Mouse (Mus musculus) spleen, adult 2 months (tissue): ENCODE results near the gene Dck. TPM values are rescaled to one million over a fixed set of nuclear protein-coding genes. Genes with fewer than 3 reads are reported as not detected.
A peak's percentile ranks its signal among the peaks of the same experiment; 100 is the strongest.

Experiments used
- DNase-seq, 2 experiments: peaks; one replicate each; pipeline versions ENCODE4 v3.0.0 to v3.0.0-alpha.2; 2012 to 2021; ENCODE audit warnings: low spot score in 2 of 2, low read depth in 1 of 2
- H3K27ac ChIP-seq: fragments of 200-500 bp; 2 replicates; pipeline ENCODE4 v1.5.1; 2012; ENCODE audit warnings: low read length, inconsistent platforms; ENCODE audit not compliant: insufficient read depth
- H3K27me3 ChIP-seq: fragments of 200-500 bp; 2 replicates; pipeline ENCODE4 v1.6.1; 2012; ENCODE audit warnings: mild to moderate bottlenecking, moderate library complexity, low read length, inconsistent platforms; ENCODE audit not compliant: control insufficient read depth, insufficient read depth
- H3K36me3 ChIP-seq: fragments of 200-500 bp; 2 replicates; pipeline ENCODE4 v1.6.1; 2012; ENCODE audit warnings: mild to moderate bottlenecking, low read length, inconsistent platforms; ENCODE audit not compliant: control insufficient read depth, insufficient read depth
- H3K4me1 ChIP-seq: fragments of 200-500 bp; 2 replicates; pipeline ENCODE4 v1.6.1; 2011; ENCODE audit warnings: inconsistent platforms; ENCODE audit not compliant: control insufficient read depth, insufficient read depth, insufficient read length
- H3K4me3 ChIP-seq: fragments of 200-500 bp; 2 replicates; pipeline ENCODE4 v1.5.1; 2011; ENCODE audit warnings: mild to moderate bottlenecking, inconsistent platforms; ENCODE audit not compliant: insufficient read depth, insufficient read length; ENCODE audit errors: extremely low read depth
- CTCF ChIP-seq: fragments of 200-500 bp; IDR thresholded peaks from 2 replicates; pipeline ENCODE4 v1.5.1; 2011; ENCODE audit warnings: mild to moderate bottlenecking, inconsistent platforms; ENCODE audit not compliant: insufficient read depth, insufficient read length, insufficient replicate concordance; ENCODE audit errors: extremely low read depth
- POLR2A ChIP-seq: fragments of 200-500 bp; IDR thresholded peaks from 2 replicates; pipeline ENCODE4 v1.6.1; 2011; ENCODE audit warnings: low read depth, low read length, inconsistent platforms
- WGBS: fragments of 180-500 bp; shearing (Covaris S2); methylation state at CpG from one replicate; pipeline ENCODE4 v1.1.7; 2018; 5-methylcytosine and 5-hydroxymethylcytosine counted together
- polyA plus RNA-seq: library from polyadenylated mRNA; depleted of rRNA; stranded (reverse); fragments of >200 nt; gene quantifications from 2 replicates; pipeline ENCODE4 v1.2.3, GENCODE M21; 2012

The Dck gene
- polyA plus RNA-seq, 1 experiment = 6.7 TPM

DNA sequence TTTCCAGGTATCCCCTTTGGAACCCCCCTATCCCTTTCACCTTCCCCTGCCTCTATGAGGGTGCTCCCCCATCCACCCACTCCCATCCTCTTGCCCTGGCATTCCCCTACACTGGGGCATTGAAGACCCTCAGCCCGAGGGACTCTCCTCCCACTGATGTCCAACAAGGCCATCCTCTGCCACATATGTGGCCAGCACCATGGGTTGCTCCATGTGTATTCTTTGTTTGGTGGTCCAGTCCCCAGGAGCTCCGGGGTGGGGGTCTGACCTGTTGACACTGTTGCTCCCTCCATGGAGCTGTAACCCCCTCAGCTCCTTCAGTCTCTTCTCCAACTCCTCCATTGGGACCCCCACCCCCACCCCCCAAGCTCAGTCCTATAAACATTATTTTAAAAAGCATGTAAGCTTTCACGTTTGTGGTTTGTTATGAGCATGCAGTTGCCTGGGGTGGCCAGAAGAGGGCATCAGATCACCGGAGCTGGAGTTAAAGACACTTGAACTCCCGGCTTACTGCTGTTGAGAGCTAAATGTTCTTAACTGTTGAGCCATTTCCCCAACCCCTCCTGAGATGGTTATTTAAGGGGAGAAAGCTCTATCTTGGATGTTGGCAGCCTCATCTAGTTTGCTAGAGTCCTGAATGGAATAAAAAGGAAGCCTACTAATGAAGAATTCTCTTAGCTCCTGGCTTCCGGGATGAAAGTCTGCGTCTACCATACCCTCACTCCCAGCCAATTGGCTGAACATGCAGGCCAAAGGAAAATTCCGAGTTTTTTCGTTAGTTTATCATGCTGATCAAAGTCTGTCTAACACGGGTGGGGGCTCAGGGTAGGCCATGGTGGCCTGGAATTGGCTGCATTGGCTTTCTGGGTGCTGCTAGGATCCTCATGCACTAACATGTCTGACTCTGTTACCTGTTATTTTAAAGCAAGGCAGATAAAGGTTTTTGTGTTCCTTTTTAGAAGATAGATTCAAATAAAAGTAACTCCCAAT, 26.8 kb downstream of the Dck start:
- no peaks in the 10 kb centered on the region for H3K36me3 ChIP-seq
- WGBS = 41% methylated on average over 10 of the region's 10 CpGs
- H3K27ac ChIP-seq = no peak overlapping the region
- no peaks in the 10 kb centered on the region for H3K4me1 ChIP-seq
- DNase-seq = peak; percentile 5 to 21
- no peaks in the 10 kb centered on the region for H3K27me3 ChIP-seq
- H3K4me3 ChIP-seq = no peak overlapping the region
- TF ChIP-seq CTCF (peak; percentile 69; the same call in 1 of the 2 replicates), POLR2A (no peak)

DNA sequence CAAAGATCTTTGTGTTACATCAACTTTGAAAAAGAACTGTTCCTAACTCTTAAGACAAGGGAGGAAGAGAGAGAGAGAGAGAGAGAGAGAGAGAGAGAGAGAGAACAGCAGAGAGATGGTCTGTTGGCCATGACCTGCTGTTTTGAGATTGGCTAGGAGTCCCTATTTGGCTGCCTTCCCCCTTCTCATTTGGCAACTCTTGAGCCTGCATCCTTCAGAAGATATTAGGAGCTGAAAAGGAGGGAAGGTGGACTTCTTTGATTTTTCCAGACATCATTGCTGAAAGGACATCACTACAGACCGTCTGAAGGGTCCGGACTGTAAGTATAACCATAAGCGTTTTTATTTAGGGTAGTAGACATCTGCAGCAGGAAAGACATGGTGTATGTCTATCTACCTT, 28.9 kb downstream of the Dck start:
- no peaks in the 10 kb centered on the region for H3K27me3 ChIP-seq
- H3K4me3 ChIP-seq = no peak overlapping the region
- DNase-seq = no peak
- no peaks in the 10 kb centered on the region for H3K36me3 ChIP-seq
- no peaks in the 10 kb centered on the region for H3K4me1 ChIP-seq
- H3K27ac ChIP-seq = no peak overlapping the region
- WGBS = 86% methylated on average over 3 of the region's 3 CpGs
- TF ChIP-seq CTCF = no peak
- TF ChIP-seq POLR2A = no peak

DNA sequence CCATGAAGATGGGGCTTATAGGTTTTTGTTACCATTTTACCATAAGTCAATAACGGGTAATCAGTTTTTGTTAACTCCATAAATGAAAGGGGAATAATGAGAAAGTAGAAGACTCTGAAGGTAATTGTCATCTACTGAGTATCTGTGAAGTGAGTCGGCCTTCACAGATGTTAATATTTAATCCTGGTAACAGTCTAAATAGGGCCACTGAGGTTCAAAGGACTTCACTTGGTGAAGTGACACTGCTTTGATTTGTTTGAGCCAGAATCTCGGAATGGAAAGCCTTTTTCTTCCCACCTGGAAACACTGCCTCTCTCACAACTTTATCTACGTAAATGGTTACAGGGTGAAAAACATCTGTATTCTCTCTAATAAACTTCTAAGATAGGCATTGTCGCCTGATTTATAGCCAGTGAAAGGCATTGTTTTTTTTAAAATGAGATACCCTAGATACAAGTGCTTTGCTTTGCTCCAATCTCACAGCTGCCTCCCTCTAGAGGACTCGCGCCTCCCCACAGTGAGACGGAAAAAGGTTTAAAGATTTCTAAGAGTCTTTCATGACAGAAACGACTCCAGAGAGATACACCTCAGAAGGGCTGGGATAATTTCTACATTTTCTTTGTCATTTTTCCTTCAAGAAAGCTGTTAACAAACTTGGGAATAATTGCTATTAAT, 31.3 kb downstream of the Dck start:
- Histone ChIP-seq H3K4me3 (no peak overlapping the region), H3K36me3 (no peaks in the 10 kb centered on the region), H3K4me1 (no peaks in the 10 kb centered on the region), H3K27me3 (no peaks in the 10 kb centered on the region), H3K27ac (no peak overlapping the region)
- TF ChIP-seq POLR2A (no peak), CTCF (no peak)
- 77% methylated on average over 9 of the region's 9 CpGs for WGBS
- DNase-seq = no peak

DNA sequence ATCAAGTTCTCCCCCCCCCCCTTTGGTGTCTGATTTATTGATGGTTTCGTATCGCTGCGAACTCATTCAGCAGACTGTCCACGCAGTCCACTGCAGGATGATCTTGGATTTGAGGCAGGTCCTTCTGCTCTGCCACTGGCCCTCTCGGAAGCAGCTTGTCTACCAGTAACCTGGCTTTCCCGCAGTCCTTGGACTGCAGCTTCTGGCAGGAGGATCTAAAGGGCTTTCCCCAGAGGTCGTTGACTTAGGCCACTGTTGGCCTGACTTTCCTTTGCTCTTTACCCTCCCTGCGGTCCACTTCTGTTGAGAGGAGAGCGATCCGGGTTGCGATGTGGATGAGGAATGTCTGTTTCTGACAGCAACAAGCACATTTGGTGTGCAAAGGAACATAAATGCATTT, 31.8 kb downstream of the Dck start:
- WGBS = 87% methylated on average over 11 of the region's 11 CpGs
- Histone ChIP-seq H3K27me3 (no peaks in the 10 kb centered on the region), H3K4me3 (no peak overlapping the region), H3K36me3 (no peaks in the 10 kb centered on the region), H3K27ac (no peak overlapping the region), H3K4me1 (no peaks in the 10 kb centered on the region)
- no peak for TF ChIP-seq CTCF
- TF ChIP-seq POLR2A = no peak
- no peak for DNase-seq

DNA sequence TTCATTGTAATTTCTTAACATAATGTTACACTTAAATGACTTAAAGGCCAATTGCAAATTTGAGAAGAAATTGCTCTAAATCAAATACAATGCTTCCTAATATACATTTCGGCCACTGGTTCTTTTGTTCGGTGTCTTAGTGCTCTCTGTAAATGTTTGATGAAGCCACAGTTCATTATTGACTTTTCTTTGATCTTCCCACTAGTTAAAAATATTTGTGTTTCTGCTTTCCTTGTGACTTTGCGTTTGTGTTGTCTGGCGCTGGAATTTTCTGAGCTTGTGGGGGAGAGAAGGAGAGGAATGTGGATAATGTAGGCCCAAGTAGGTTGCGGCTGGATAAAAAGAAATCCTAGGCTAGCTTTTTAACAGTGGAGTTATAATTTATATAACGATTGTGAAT, 32.3 kb downstream of the Dck start:
- TF ChIP-seq POLR2A = no peak
- TF ChIP-seq CTCF = no peak
- H3K36me3 ChIP-seq = no peaks in the 10 kb centered on the region
- H3K27me3 ChIP-seq = no peaks in the 10 kb centered on the region
- H3K4me1 ChIP-seq = no peaks in the 10 kb centered on the region
- no peak overlapping the region for H3K27ac ChIP-seq
- DNase-seq = no peak
- H3K4me3 ChIP-seq = no peak overlapping the region
- 91% methylated on average over 6 of the region's 6 CpGs for WGBS

DNA sequence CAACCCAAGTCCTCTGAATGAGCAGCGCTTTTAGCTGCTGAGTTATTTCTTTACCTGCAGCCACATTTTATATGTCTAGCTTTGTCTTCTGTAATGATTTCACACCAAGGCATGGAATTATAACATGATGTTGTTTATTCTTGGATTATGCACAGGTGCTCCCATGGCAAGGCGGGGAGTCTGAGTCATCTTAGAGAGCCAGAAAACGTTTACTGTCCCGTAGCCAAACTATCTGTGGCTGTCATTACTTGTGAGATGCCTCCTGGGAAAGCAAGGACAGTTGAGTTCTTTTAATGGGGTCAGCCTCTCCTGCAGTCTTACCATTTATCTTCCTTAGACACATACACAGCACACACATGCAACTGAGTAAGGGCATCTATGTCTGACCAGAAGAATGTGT, 40.8 kb downstream of the Dck start:
- Histone ChIP-seq H3K4me1 (no peaks in the 10 kb centered on the region), H3K27ac (no peak overlapping the region), H3K36me3 (no peaks in the 10 kb centered on the region), H3K27me3 (no peaks in the 10 kb centered on the region; the same call in 1 of the 2 replicates), H3K4me3 (no peak overlapping the region)
- DNase-seq = no peak
- WGBS = 85% methylated on average over 4 of the region's 4 CpGs
- TF ChIP-seq CTCF = no peak
- TF ChIP-seq POLR2A = no peak

DNA sequence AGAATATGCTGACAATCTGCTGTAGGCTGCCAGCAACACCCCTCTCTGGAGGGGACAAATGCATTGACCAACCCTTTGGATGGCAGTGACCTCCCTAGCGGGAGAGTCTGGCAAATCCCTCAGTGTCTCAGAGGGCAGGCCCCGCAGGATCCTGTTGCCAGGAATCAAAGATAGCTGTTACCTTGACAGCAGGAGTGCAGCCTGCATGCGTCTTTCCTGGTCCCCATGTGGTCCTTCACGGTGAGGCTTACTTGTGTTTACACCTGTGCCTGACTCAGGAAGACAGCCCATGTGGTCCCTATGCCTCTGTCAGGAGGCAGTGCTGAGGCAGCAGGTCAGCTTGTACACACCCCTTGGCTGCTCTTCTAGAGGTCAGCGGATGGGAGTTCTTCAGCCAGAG, 41.5 kb downstream of the Dck start:
- H3K27ac ChIP-seq = no peak overlapping the region
- H3K27me3 ChIP-seq = no peaks in the 10 kb centered on the region; the same call in 1 of the 2 replicates
- 45% methylated on average over 5 of the region's 5 CpGs for WGBS
- H3K4me1 ChIP-seq = no peaks in the 10 kb centered on the region
- no peaks in the 10 kb centered on the region for H3K36me3 ChIP-seq
- no peak for TF ChIP-seq CTCF
- TF ChIP-seq POLR2A = no peak
- no peak for DNase-seq
- no peak overlapping the region for H3K4me3 ChIP-seq
